Mouse (Mus musculus) cortical plate, adult 2 months (tissue): ENCODE results near the gene Zfhx3.

ENCODE experiments used
- CTCF ChIP-seq: fragments of 200-500 bp; IDR thresholded peaks from 2 replicates; pipeline ENCODE4 v1.5.1; 2011; ENCODE audit warnings: mild to moderate bottlenecking, control low read depth, low read length; ENCODE audit not compliant: insufficient read depth; ENCODE audit errors: extremely low read depth
- POLR2A ChIP-seq: fragments of 200-500 bp; IDR thresholded peaks from 2 replicates; pipeline ENCODE4 v1.6.1; 2011; ENCODE audit warnings: mild to moderate bottlenecking, low read length, control low read depth; ENCODE audit not compliant: insufficient read depth; ENCODE audit errors: extremely low read depth

GRCm38 (mm10) chr8:108422521-108422920 is 480.1 kb downstream of the Zfhx3 start:
- TF ChIP-seq CTCF (no peak), POLR2A (no peak)
